Mouse (Mus musculus): ENCODE data around the gene Col19a1.
"Not testable (repeated sequence)": the region's sequence is repeated elsewhere in the genome, so short reads cannot be mapped to it uniquely, and the experiment has no call there.

Gene Col19a1

GRCm38 (mm10) chr1:24587141-24587541, at the start of gene Col19a1:
Col19a1 (minus strand) TSS chr1:24587472.
- DNase-seq (ENCODE audit: low read depth, low spot score) = peak; percentile 83

- DNase-seq (ENCODE audit: low read depth, low spot score) = peak; percentile 76
Observed at GRCm38 (mm10) chr1:24633553-24634132, 46.4 kb upstream of the Col19a1 start.

GRCm38 (mm10) chr1:24612556-24612955, 25.3 kb upstream of the Col19a1 start:
- not testable (repeated sequence) for DNase-seq (ENCODE audit: low read depth, low spot score)

GRCm38 (mm10) chr1:24595096-24595495, 7.8 kb upstream of the Col19a1 start:
- no peak for DNase-seq (ENCODE audit: low read depth, low spot score)

GRCm38 (mm10) chr1:24586370-24587140, 717 bp downstream of the Col19a1 start:
- DNase-seq (ENCODE audit: low read depth, low spot score) = peak; percentile 73

- no peak for DNase-seq (ENCODE audit: low read depth, low spot score)
Observed at GRCm38 (mm10) chr1:24572602-24573001, 14.7 kb downstream of the Col19a1 start.

- DNase-seq (ENCODE audit: low read depth, low spot score) = peak; percentile 77
Observed at GRCm38 (mm10) chr1:24564113-24564512, 23.2 kb downstream of the Col19a1 start.

GRCm38 (mm10) chr1:24558005-24558404, 29.3 kb downstream of the Col19a1 start:
- peak; percentile 72 for DNase-seq (ENCODE audit: low read depth, low spot score)

GRCm38 (mm10) chr1:24553462-24553861, 33.8 kb downstream of the Col19a1 start:
- peak; percentile 43 for DNase-seq (ENCODE audit: low read depth, low spot score)

GRCm38 (mm10) chr1:24550560-24551280, 36.6 kb downstream of the Col19a1 start:
- DNase-seq (ENCODE audit: low read depth, low spot score) = peak; percentile 94

- peak; percentile 11 for DNase-seq (ENCODE audit: low read depth, low spot score)
Observed at GRCm38 (mm10) chr1:24550031-24550430, 37.2 kb downstream of the Col19a1 start.

GRCm38 (mm10) chr1:24549050-24549449, 38.2 kb downstream of the Col19a1 start:
- DNase-seq (ENCODE audit: low read depth, low spot score) = no peak

GRCm38 (mm10) chr1:24547574-24547973, 39.7 kb downstream of the Col19a1 start:
- DNase-seq (ENCODE audit: low read depth, low spot score) = no peak

GRCm38 (mm10) chr1:24539852-24540251, 47.4 kb downstream of the Col19a1 start:
- DNase-seq (ENCODE audit: low read depth, low spot score) = peak; percentile 68

GRCm38 (mm10) chr1:24527194-24527593, 60.1 kb downstream of the Col19a1 start:
- DNase-seq (ENCODE audit: low read depth, low spot score) = peak; percentile 9

- peak; percentile 25 for DNase-seq (ENCODE audit: low read depth, low spot score)
Observed at GRCm38 (mm10) chr1:24517462-24517861, 69.8 kb downstream of the Col19a1 start.

- DNase-seq (ENCODE audit: low read depth, low spot score) = peak; percentile 96
Observed at GRCm38 (mm10) chr1:24515341-24515740, 71.9 kb downstream of the Col19a1 start.

GRCm38 (mm10) chr1:24511536-24511935, 75.7 kb downstream of the Col19a1 start:
- no peak for DNase-seq (ENCODE audit: low read depth, low spot score)

GRCm38 (mm10) chr1:24495400-24495799, 91.9 kb downstream of the Col19a1 start:
- peak; percentile 40 for DNase-seq (ENCODE audit: low read depth, low spot score)

GRCm38 (mm10) chr1:24484161-24484560, 103.1 kb downstream of the Col19a1 start:
- DNase-seq (ENCODE audit: low read depth, low spot score) = no peak

GRCm38 (mm10) chr1:24471096-24471710, 116.1 kb downstream of the Col19a1 start:
- peak; percentile 21 for DNase-seq (ENCODE audit: low read depth, low spot score)

GRCm38 (mm10) chr1:24470633-24471032, 116.6 kb downstream of the Col19a1 start:
- no peak for DNase-seq (ENCODE audit: low read depth, low spot score)

Data from brain, adult 2 months (tissue).